Comparison of ENCODE assay signal across 20 mouse cellular contexts in genomic region chr19:44321201-44321600, GRCm38 (mm10). TPM values are rescaled to one million over a fixed set of nuclear protein-coding genes. Genes with fewer than 3 reads are reported as not detected.
"Had no signal": no experiment of that assay in that cellular context is flagged by ENCODE, and none has a peak within 500 bp of the region (broad histone marks: within the 10 kb centered on the region; RNA-seq: fewer than 3 reads in every experiment).

No protein-coding gene starts in this region.

- H3K4me2 ChIP-seq: kidney, embryonic 15.5 days; limb, embryonic 12.5 days; liver, embryonic 13.5 days; lung, embryonic 15.5 days; midbrain, embryonic 11.5 days; midbrain, embryonic 15.5 days; neural tube, embryonic 12.5 days; stomach, embryonic 15.5 days had no signal

- H3K27ac ChIP-seq: kidney, embryonic 15.5 days; limb, embryonic 12.5 days; liver, embryonic 13.5 days; lung, embryonic 15.5 days; macrophage; midbrain, embryonic 15.5 days; neural tube, embryonic 12.5 days; stomach, embryonic 15.5 days had no signal

- H3K4me1 ChIP-seq: liver, embryonic 13.5 days; lung, embryonic 15.5 days; midbrain, embryonic 15.5 days; neural tube, embryonic 12.5 days; stomach, embryonic 15.5 days had no signal

- H3K36me3 ChIP-seq: kidney, embryonic 15.5 days; limb, embryonic 12.5 days; liver, embryonic 13.5 days; lung, embryonic 15.5 days; midbrain, embryonic 15.5 days; neural tube, embryonic 12.5 days; stomach, embryonic 15.5 days had no signal

- H3K4me3 ChIP-seq: kidney, embryonic 15.5 days; limb, embryonic 12.5 days; liver, embryonic 13.5 days; lung, embryonic 15.5 days; megakaryocyte, embryonic 14.5 days; midbrain, embryonic 15.5 days; neural tube, embryonic 12.5 days; stomach, embryonic 15.5 days had no signal

- H3K9ac ChIP-seq: kidney, embryonic 15.5 days; limb, embryonic 12.5 days; liver, embryonic 13.5 days; liver, postnatal 0 days; lung, embryonic 15.5 days; midbrain, embryonic 15.5 days; neural tube, embryonic 12.5 days; stomach, embryonic 15.5 days had no signal

- H3K27me3 ChIP-seq: kidney, embryonic 15.5 days; limb, embryonic 12.5 days; liver, embryonic 13.5 days; lung, embryonic 15.5 days; megakaryocyte, embryonic 14.5 days; midbrain, embryonic 15.5 days; neural tube, embryonic 12.5 days; stomach, embryonic 15.5 days had no signal

- H3K9me3 ChIP-seq: liver, embryonic 13.5 days; lung, embryonic 15.5 days; midbrain, embryonic 15.5 days; stomach, embryonic 15.5 days had no signal

- DNase-seq: kidney, adult 11 months; kidney, postnatal 14 days; layer of hippocampus, adult 9-11 months; layer of hippocampus, postnatal 36 days; liver; liver, embryonic 13.5 days; liver, postnatal 0 days; right cerebral cortex, postnatal 14 days; thymus, adult 18-20 months; thymus, postnatal 14 days had no signal

- ATAC-seq: liver, postnatal 0 days; midbrain, embryonic 15.5 days had no signal

RNA-seq across cellular contexts. Expression of gene Scd4, which starts 11.7 kb away (rescaled TPM):
- total RNA-seq: monocyte, adult 5-6 weeks had no signal
- polyA plus RNA-seq: liver, postnatal 0 days; midbrain, embryonic 11.5 days had no signal
